Mouse (Mus musculus) MEL (cell line): ENCODE data around the gene Tgtp2. TPM values are rescaled to one million over a fixed set of nuclear protein-coding genes. Genes with fewer than 3 reads are reported as not detected.

Source experiments
- DNase-seq: peaks from one replicate; pipeline ENCODE4 v3.0.0; 2011; ENCODE audit warnings: low read depth, low spot score
- H3K27ac ChIP-seq: 2 replicates; pipeline ENCODE4 v1.5.1; 2012; ENCODE audit warnings: low read depth, mild to moderate bottlenecking, control low read depth, low read length, moderate library complexity; ENCODE audit not compliant: control insufficient read depth
- H3K27me3 ChIP-seq, 2 experiments: fragments of 150-350 bp in 1 of 2; sonication (generic) in 1 of 2; 2 replicates each; pipeline ENCODE4 v1.6.1; 2012; ENCODE audit warnings: low read length in 2 of 2, mild to moderate bottlenecking in 2 of 2, improper control_type of control experiment in 1 of 2, moderate library complexity in 1 of 2; ENCODE audit not compliant: insufficient read depth in 2 of 2, control insufficient read depth in 1 of 2
- H3K36me3 ChIP-seq, 2 experiments: 2 replicates each; pipeline ENCODE4 v1.6.1; 2012 to 2014; ENCODE audit warnings: low read length in 2 of 2, improper control_type of control experiment in 1 of 2, inconsistent platforms in 1 of 2, mild to moderate bottlenecking in 1 of 2; ENCODE audit not compliant: insufficient read depth in 2 of 2, control insufficient read depth in 1 of 2
- H3K4me1 ChIP-seq, 2 experiments: fragments of 150-350 bp in 1 of 2; sonication (generic) in 1 of 2; 2 replicates each; pipeline ENCODE4 v1.6.1; 2012; ENCODE audit warnings: low read length in 2 of 2, improper control_type of control experiment in 1 of 2, mild to moderate bottlenecking in 1 of 2; ENCODE audit not compliant: insufficient read depth in 2 of 2, control insufficient read depth in 1 of 2
- H3K4me3 ChIP-seq, 2 experiments: fragments of 150-350 bp in 1 of 2; sonication (generic) in 1 of 2; 2 replicates each; pipeline ENCODE4 v1.5.1; 2012; ENCODE audit warnings: low read depth in 2 of 2, low read length in 2 of 2, mild to moderate bottlenecking in 2 of 2, moderate library complexity in 2 of 2, control low read depth in 1 of 2, improper control_type of control experiment in 1 of 2; ENCODE audit not compliant: control insufficient read depth in 1 of 2, insufficient read depth in 1 of 2
- H3K79me2 ChIP-seq: 2 replicates; pipeline ENCODE4 v1.6.1; 2012; ENCODE audit warnings: mild to moderate bottlenecking, low read length, moderate library complexity; ENCODE audit not compliant: control insufficient read depth, poor library complexity, insufficient read depth
- H3K9ac ChIP-seq: 2 replicates; pipeline ENCODE4 v1.6.1; 2012; ENCODE audit warnings: low read depth, mild to moderate bottlenecking, control low read depth, low read length, moderate library complexity; ENCODE audit not compliant: control insufficient read depth, poor library complexity, severe bottlenecking
- H3K9me3 ChIP-seq: fragments of 150-350 bp; sonication (generic); replicated peaks from 2 replicates; pipeline ENCODE4 v1.6.1; 2012; ENCODE audit warnings: mild to moderate bottlenecking, low read length, improper control_type of control experiment, moderate library complexity; ENCODE audit not compliant: insufficient read depth
- CHD2 ChIP-seq: IDR thresholded peaks from 2 replicates; pipeline ENCODE4 v1.6.1; 2011; ENCODE audit warnings: low read length, improper control_type of control experiment
- E2F4 ChIP-seq: IDR thresholded peaks from 2 replicates; pipeline ENCODE4 v1.6.1; 2011; ENCODE audit warnings: low read depth, low read length, improper control_type of control experiment, borderline replicate concordance
- ELF1 ChIP-seq: IDR thresholded peaks from 2 replicates; pipeline ENCODE4 v1.6.1; 2014; ENCODE audit warnings: low read depth, mild to moderate bottlenecking, inconsistent platforms, low read length, improper control_type of control experiment, moderate library complexity
- EP300 ChIP-seq, 2 experiments: IDR thresholded peaks; 2 replicates each; pipeline ENCODE4 v1.6.1; 2011; ENCODE audit warnings: improper control_type of control experiment in 2 of 2, low read length in 2 of 2, low read depth in 1 of 2, mild to moderate bottlenecking in 1 of 2
- MAFK ChIP-seq: IDR thresholded peaks from 2 replicates; pipeline ENCODE4 v1.6.1; 2011; ENCODE audit warnings: low read depth, mild to moderate bottlenecking, low read length, improper control_type of control experiment, borderline replicate concordance
- MAX ChIP-seq: IDR thresholded peaks from 2 replicates; pipeline ENCODE4 v1.6.1; 2011; ENCODE audit warnings: low read length, improper control_type of control experiment
- MEF2A ChIP-seq: IDR thresholded peaks from 2 replicates; pipeline ENCODE4 v1.6.1; 2014; ENCODE audit warnings: low read depth, mild to moderate bottlenecking, inconsistent platforms, low read length, improper control_type of control experiment; ENCODE audit not compliant: poor library complexity, insufficient replicate concordance, severe bottlenecking; ENCODE audit errors: extremely low read depth
- NELFE ChIP-seq: IDR thresholded peaks from 2 replicates; pipeline ENCODE4 v1.6.1; 2011; ENCODE audit warnings: low read depth, low read length, improper control_type of control experiment
- NRF1 ChIP-seq: IDR thresholded peaks from 2 replicates; pipeline ENCODE4 v1.6.1; 2014; ENCODE audit warnings: low read depth, mild to moderate bottlenecking, inconsistent platforms, low read length, improper control_type of control experiment, moderate library complexity; ENCODE audit not compliant: poor library complexity, insufficient read depth, severe bottlenecking
- POLR2AphosphoS2 ChIP-seq: IDR thresholded peaks from 2 replicates; pipeline ENCODE4 v1.6.1; 2011; ENCODE audit warnings: low read length, improper control_type of control experiment
- POLR2AphosphoS5 ChIP-seq: IDR thresholded peaks from 2 replicates; pipeline ENCODE4 v1.6.1; 2012; ENCODE audit warnings: low read depth, borderline replicate concordance, mild to moderate bottlenecking, inconsistent platforms, low read length, moderate library complexity, mixed read lengths
- RAD21 ChIP-seq: IDR thresholded peaks from 2 replicates; pipeline ENCODE4 v1.6.1; 2011; ENCODE audit warnings: mild to moderate bottlenecking, low read depth, low read length, improper control_type of control experiment
- RCOR1 ChIP-seq: IDR thresholded peaks from 2 replicates; pipeline ENCODE4 v1.6.1; 2012; ENCODE audit warnings: low read depth, mild to moderate bottlenecking, inconsistent platforms, low read length, improper control_type of control experiment
- UBTF ChIP-seq: IDR thresholded peaks from 2 replicates; pipeline ENCODE4 v1.6.1; 2012; ENCODE audit warnings: low read depth, mild to moderate bottlenecking, inconsistent platforms, low read length, improper control_type of control experiment, moderate library complexity, borderline replicate concordance; ENCODE audit not compliant: insufficient read depth
- ZC3H11A ChIP-seq: IDR thresholded peaks from 2 replicates; pipeline ENCODE4 v1.6.1; 2012; ENCODE audit warnings: low read depth, mild to moderate bottlenecking, inconsistent platforms, low read length, improper control_type of control experiment
- ZKSCAN1 ChIP-seq: IDR thresholded peaks from 2 replicates; pipeline ENCODE4 v1.6.1; 2012; ENCODE audit warnings: low read depth, mild to moderate bottlenecking, inconsistent platforms, low read length, improper control_type of control experiment, moderate library complexity
- ZMIZ1 ChIP-seq: IDR thresholded peaks from 2 replicates; pipeline ENCODE4 v1.6.1; 2012; ENCODE audit warnings: low read depth, mild to moderate bottlenecking, inconsistent platforms, low read length, improper control_type of control experiment, moderate library complexity
- polyA plus RNA-seq, 2 experiments: library from polyadenylated mRNA; stranded (reverse) in 1 of 2; unstranded in 1 of 2; fragments of >175 nt in 1 of 2; fragments of >200 nt in 1 of 2; gene quantifications; 2 replicates each; pipeline versions ENCODE4 v1.2.1 to v1.2.4; 2012; ENCODE audit warnings: low replicate concordance in 2 of 2, low read depth in 1 of 2; ENCODE audit not compliant: insufficient read length in 2 of 2, insufficient read depth in 1 of 2, missing spikeins in 1 of 2
- total RNA-seq: library from RNA; depleted of rRNA; stranded (reverse); fragments of 300-350 nt; gene quantifications from 2 replicates; pipeline ENCODE4 v1.2.3, GENCODE M21; 2012

Tgtp2 gene
- total and polyA plus RNA-seq, 3 experiments = 0.54 to 0.77 TPM; not detected in 1

DNA sequence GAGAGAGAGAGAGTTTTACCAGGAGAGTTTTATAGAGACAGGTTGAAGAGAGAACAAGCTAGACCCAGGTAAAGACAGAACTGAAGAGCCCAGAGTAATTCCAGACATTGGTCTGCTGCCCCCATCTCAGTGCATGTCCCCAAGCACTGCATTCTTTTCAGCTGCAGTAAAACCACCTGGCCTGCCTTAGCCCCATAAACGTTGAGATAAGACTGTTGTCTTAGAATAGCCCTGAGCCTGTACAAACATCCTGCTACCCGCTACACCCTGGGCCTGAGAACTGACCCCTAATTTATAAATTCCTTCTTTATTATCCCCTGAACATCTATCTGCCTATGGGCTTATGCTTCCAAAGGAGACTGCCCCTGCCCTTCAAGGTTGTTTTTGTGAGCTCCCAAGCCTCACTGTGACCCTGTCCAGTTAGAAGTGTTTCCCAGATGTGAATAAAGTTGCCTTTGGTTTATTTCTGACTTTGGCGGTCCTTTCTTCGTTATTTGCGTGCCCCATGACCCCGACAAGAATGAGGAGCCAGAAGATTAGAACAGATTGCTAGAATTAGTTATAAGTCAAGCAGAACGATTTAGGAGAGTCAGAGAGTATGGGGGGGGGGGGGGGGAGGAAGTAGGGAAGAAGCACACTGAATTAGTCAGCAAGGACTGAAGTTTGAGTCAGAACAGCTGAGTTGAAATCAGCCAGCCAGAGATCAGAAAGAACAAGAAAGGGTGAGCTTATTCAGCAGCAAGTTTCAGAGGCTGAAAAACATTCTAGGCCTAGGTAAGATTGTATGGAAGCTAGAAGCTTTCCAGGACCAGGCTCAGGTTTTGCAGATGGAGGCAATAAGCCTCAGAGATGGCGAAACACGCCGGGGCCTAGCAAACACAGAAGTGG, 43.9 kb upstream of the Tgtp2 start:
- no peak for DNase-seq
- Histone ChIP-seq H3K9ac (no peak overlapping the region), H3K36me3 (peaks cover 0 to 2% of the 10 kb centered on the region in 2 experiments; a peak in 1 of 4 replicates), H3K27ac (no peak overlapping the region), H3K27me3 (no peaks in the 10 kb centered on the region; a peak in 1 of 4 replicates), H3K79me2 (no peaks in the 10 kb centered on the region), H3K9me3 (no peaks in the 10 kb centered on the region), H3K4me3 (no peak overlapping the region), H3K4me1 (peaks cover 2 to 4% of the 10 kb centered on the region in 2 experiments; a peak in 3 of 4 replicates)
- no peak for TF ChIP-seq POLR2AphosphoS5

GRCm38 (mm10) chr11:49105752-49106151, 41.7 kb upstream of the Tgtp2 start:
- peaks cover 0 to 2% of the 10 kb centered on the region in 2 experiments; a peak in 1 of 4 replicates for H3K36me3 ChIP-seq
- no peak for DNase-seq
- H3K79me2 ChIP-seq = no peaks in the 10 kb centered on the region
- no peaks in the 10 kb centered on the region for H3K9me3 ChIP-seq
- H3K4me1 ChIP-seq = peaks cover 2 to 8% of the 10 kb centered on the region in 2 experiments; a peak in 3 of 4 replicates
- no peak overlapping the region for H3K27ac ChIP-seq
- TF ChIP-seq POLR2AphosphoS2 (no peak), NELFE (no peak), ZKSCAN1 (no peak), MAX (no peak), NRF1 (no peak), ELF1 (no peak), RCOR1 (no peak), ZC3H11A (no peak), RAD21 (no peak), EP300 (IDR thresholded peaks at IDR 0.05; ENCODE audit: low read depth in 1 of 2, low read length in 2 of 2) (no peak), E2F4 (no peak), MAFK (no peak), CHD2 (no peak), UBTF (no peak), ZMIZ1 (no peak), MEF2A (no peak)
- H3K4me3 ChIP-seq = no peak overlapping the region
- H3K27me3 ChIP-seq = no peaks in the 10 kb centered on the region
- H3K9ac ChIP-seq = no peak overlapping the region
